Mouse (Mus musculus): Measurements from ENCODE around the gene Rasal1. TPM values are rescaled to one million over a fixed set of nuclear protein-coding genes. Genes with fewer than 3 reads are reported as not detected.

Rasal1 gene
- polyA plus RNA-seq, 1 experiment: 14.9 TPM

GRCm38 (mm10) chr5:120649938-120650337 lies 1.3 kb downstream of the Rasal1 start:
- H3K27ac ChIP-seq (ENCODE audit: insufficient read depth, low read length): no peak overlapping the region
- no peaks in the 10 kb centered on the region for H3K27me3 ChIP-seq (ENCODE audit: control insufficient read depth, insufficient read depth, low read length)
- no peak for TF ChIP-seq POLR2A (IDR thresholded peaks at IDR 0.05; ENCODE audit: low read depth, low read length)
- TF ChIP-seq CTCF (IDR thresholded peaks at IDR 0.05; ENCODE audit: extremely low read depth, insufficient read depth, insufficient read length, insufficient replicate concordance): no peak
- 32% methylated on average over 13 of the region's 13 CpGs for WGBS
- peak overlapping the region; percentile 62; the same call in 1 of the 2 replicates for H3K4me3 ChIP-seq (ENCODE audit: extremely low read depth, insufficient read depth, insufficient read length)
- H3K36me3 ChIP-seq (ENCODE audit: control insufficient read depth, insufficient read depth, low read length): no peaks in the 10 kb centered on the region
- DNase-seq (ENCODE audit: low read depth in 1 of 2, low spot score in 2 of 2): no peak
- peaks cover 27% of the 10 kb centered on the region; the same call in 1 of the 2 replicates for H3K4me1 ChIP-seq (ENCODE audit: control insufficient read depth, insufficient read depth, insufficient read length)

- Histone ChIP-seq H3K27ac (ENCODE audit: insufficient read depth, low read length) (no peak overlapping the region), H3K4me3 (ENCODE audit: extremely low read depth, insufficient read depth, insufficient read length) (no peak overlapping the region), H3K4me1 (ENCODE audit: control insufficient read depth, insufficient read depth, insufficient read length) (peaks cover 27% of the 10 kb centered on the region; the same call in 1 of the 2 replicates), H3K27me3 (ENCODE audit: control insufficient read depth, insufficient read depth, low read length) (no peaks in the 10 kb centered on the region), H3K36me3 (ENCODE audit: control insufficient read depth, insufficient read depth, low read length) (no peaks in the 10 kb centered on the region)
- 81% methylated on average over 5 of the region's 5 CpGs for WGBS
- DNase-seq (ENCODE audit: low read depth in 1 of 2, low spot score in 2 of 2): no peak
- TF ChIP-seq CTCF (IDR thresholded peaks at IDR 0.05; ENCODE audit: extremely low read depth, insufficient read depth, insufficient read length, insufficient replicate concordance) (no peak), POLR2A (IDR thresholded peaks at IDR 0.05; ENCODE audit: low read depth, low read length) (no peak)
These were observed 2.6 kb downstream of the Rasal1 start for GRCm38 (mm10) chr5:120651230-120651629.

GRCm38 (mm10) chr5:120652915-120653701 lies 4.5 kb downstream of the Rasal1 start:
- H3K27ac ChIP-seq (ENCODE audit: insufficient read depth, low read length): no peak overlapping the region
- no peaks in the 10 kb centered on the region for H3K36me3 ChIP-seq (ENCODE audit: control insufficient read depth, insufficient read depth, low read length)
- WGBS: 73% methylated on average over 28 of the region's 28 CpGs
- H3K4me1 ChIP-seq (ENCODE audit: control insufficient read depth, insufficient read depth, insufficient read length): peaks cover 20% of the 10 kb centered on the region; the same call in 1 of the 2 replicates
- H3K27me3 ChIP-seq (ENCODE audit: control insufficient read depth, insufficient read depth, low read length): no peaks in the 10 kb centered on the region
- H3K4me3 ChIP-seq (ENCODE audit: extremely low read depth, insufficient read depth, insufficient read length): no peak overlapping the region
- peak in 1 of 2 experiments; percentile 52 for DNase-seq (ENCODE audit: low read depth in 1 of 2, low spot score in 2 of 2)
- no peak for TF ChIP-seq POLR2A (IDR thresholded peaks at IDR 0.05; ENCODE audit: low read depth, low read length)

GRCm38 (mm10) chr5:120653873-120654272 lies 5.3 kb downstream of the Rasal1 start:
- TF ChIP-seq CTCF (IDR thresholded peaks at IDR 0.05; ENCODE audit: extremely low read depth, insufficient read depth, insufficient read length, insufficient replicate concordance) (no peak), POLR2A (IDR thresholded peaks at IDR 0.05; ENCODE audit: low read depth, low read length) (no peak)
- no peaks in the 10 kb centered on the region for H3K36me3 ChIP-seq (ENCODE audit: control insufficient read depth, insufficient read depth, low read length)
- DNase-seq (ENCODE audit: low read depth in 1 of 2, low spot score in 2 of 2): no peak
- H3K4me3 ChIP-seq (ENCODE audit: extremely low read depth, insufficient read depth, insufficient read length): no peak overlapping the region
- H3K27ac ChIP-seq (ENCODE audit: insufficient read depth, low read length): no peak overlapping the region
- H3K27me3 ChIP-seq (ENCODE audit: control insufficient read depth, insufficient read depth, low read length): no peaks in the 10 kb centered on the region
- 91% methylated on average over 2 of the region's 2 CpGs for WGBS
- H3K4me1 ChIP-seq (ENCODE audit: control insufficient read depth, insufficient read depth, insufficient read length): peaks cover 12% of the 10 kb centered on the region; the same call in 1 of the 2 replicates

GRCm38 (mm10) chr5:120656281-120656751 lies 7.7 kb downstream of the Rasal1 start:
- Histone ChIP-seq H3K4me3 (ENCODE audit: extremely low read depth, insufficient read depth, insufficient read length) (no peak overlapping the region), H3K27me3 (ENCODE audit: control insufficient read depth, insufficient read depth, low read length) (no peaks in the 10 kb centered on the region), H3K36me3 (ENCODE audit: control insufficient read depth, insufficient read depth, low read length) (no peaks in the 10 kb centered on the region), H3K4me1 (ENCODE audit: control insufficient read depth, insufficient read depth, insufficient read length) (peaks cover 7% of the 10 kb centered on the region; the same call in 1 of the 2 replicates), H3K27ac (ENCODE audit: insufficient read depth, low read length) (no peak overlapping the region)
- no peak for DNase-seq (ENCODE audit: low read depth in 1 of 2, low spot score in 2 of 2)
- TF ChIP-seq CTCF (IDR thresholded peaks at IDR 0.05; ENCODE audit: extremely low read depth, insufficient read depth, insufficient read length, insufficient replicate concordance) (no peak), POLR2A (IDR thresholded peaks at IDR 0.05; ENCODE audit: low read depth, low read length) (no peak)
- WGBS: 91% methylated on average over 12 of the region's 12 CpGs

- TF ChIP-seq POLR2A (IDR thresholded peaks at IDR 0.05; ENCODE audit: low read depth, low read length) (no peak), CTCF (IDR thresholded peaks at IDR 0.05; ENCODE audit: extremely low read depth, insufficient read depth, insufficient read length, insufficient replicate concordance) (no peak)
- WGBS: 71% methylated on average over 5 of the region's 5 CpGs
- Histone ChIP-seq H3K4me1 (ENCODE audit: control insufficient read depth, insufficient read depth, insufficient read length) (no peaks in the 10 kb centered on the region), H3K36me3 (ENCODE audit: control insufficient read depth, insufficient read depth, low read length) (no peaks in the 10 kb centered on the region), H3K4me3 (ENCODE audit: extremely low read depth, insufficient read depth, insufficient read length) (no peak overlapping the region), H3K27ac (ENCODE audit: insufficient read depth, low read length) (no peak overlapping the region), H3K27me3 (ENCODE audit: control insufficient read depth, insufficient read depth, low read length) (no peaks in the 10 kb centered on the region)
- DNase-seq (ENCODE audit: low read depth in 1 of 2, low spot score in 2 of 2): no peak
These were observed 12.2 kb downstream of the Rasal1 start for GRCm38 (mm10) chr5:120660816-120661215.

GRCm38 (mm10) chr5:120664888-120665287 lies 16.3 kb downstream of the Rasal1 start:
- WGBS: 69% methylated on average over 2 of the region's 2 CpGs

More at GRCm38 (mm10) chr5:120664888-120665287, 16.3 kb downstream of the Rasal1 start:
- H3K4me3 ChIP-seq (ENCODE audit: extremely low read depth, insufficient read depth, insufficient read length): no peak overlapping the region
- TF ChIP-seq CTCF (IDR thresholded peaks at IDR 0.05; ENCODE audit: extremely low read depth, insufficient read depth, insufficient read length, insufficient replicate concordance) (no peak), POLR2A (IDR thresholded peaks at IDR 0.05; ENCODE audit: low read depth, low read length) (no peak)
- no peaks in the 10 kb centered on the region for H3K36me3 ChIP-seq (ENCODE audit: control insufficient read depth, insufficient read depth, low read length)
- H3K27me3 ChIP-seq (ENCODE audit: control insufficient read depth, insufficient read depth, low read length): no peaks in the 10 kb centered on the region
- H3K4me1 ChIP-seq (ENCODE audit: control insufficient read depth, insufficient read depth, insufficient read length): peaks cover 9% of the 10 kb centered on the region; the same call in 1 of the 2 replicates
- no peak overlapping the region for H3K27ac ChIP-seq (ENCODE audit: insufficient read depth, low read length)
- no peak for DNase-seq (ENCODE audit: low read depth in 1 of 2, low spot score in 2 of 2)

Measured in spleen, adult 2 months (tissue).